Mouse (Mus musculus) hindbrain, postnatal 0 days (tissue): ENCODE results near the gene Fbxo42. TPM values are rescaled to one million over a fixed set of nuclear protein-coding genes. Genes with fewer than 3 reads are reported as not detected.

Source experiments
- ATAC-seq: fragments of 200-750 bp; cut with Nextera tagmentation; 2 replicates; pipeline ENCODE4 v1.8.0; 2017; ENCODE audit warnings: mild to moderate bottlenecking, moderate TSS enrichment, moderate library complexity
- DNase-seq: peaks from one replicate; pipeline ENCODE4 v3.0.0-alpha.2; 2015; ENCODE audit warnings: low spot score
- H3K27ac ChIP-seq: fragments of 300-500 bp; sonication (generic); 2 replicates; pipeline ENCODE4 v1.5.1; 2014; ENCODE audit warnings: mild to moderate bottlenecking
- H3K27me3 ChIP-seq: fragments of 300-500 bp; sonication (generic); 2 replicates; pipeline ENCODE4 v1.6.1; 2014; ENCODE audit warnings: low read length, mixed read lengths; ENCODE audit not compliant: insufficient read depth
- H3K36me3 ChIP-seq: fragments of 300-500 bp; sonication (generic); 2 replicates; pipeline ENCODE4 v1.6.1; 2014; ENCODE audit warnings: low read length, mixed read lengths; ENCODE audit not compliant: insufficient read depth
- H3K4me1 ChIP-seq: fragments of 300-500 bp; sonication (generic); 2 replicates; pipeline ENCODE4 v1.6.1; 2014; ENCODE audit warnings: antibody characterized with exemption, low read length, mixed read lengths; ENCODE audit not compliant: insufficient read depth
- H3K4me2 ChIP-seq: fragments of 300-500 bp; sonication (generic); 2 replicates; pipeline ENCODE4 v1.6.1; 2014; ENCODE audit warnings: low read depth, mild to moderate bottlenecking, low read length, moderate library complexity, mixed read lengths
- H3K4me3 ChIP-seq: fragments of 300-500 bp; sonication (generic); 2 replicates; pipeline ENCODE4 v1.5.1; 2014; ENCODE audit warnings: low read length
- H3K9ac ChIP-seq: fragments of 300-500 bp; sonication (generic); replicated peaks from 2 replicates; pipeline ENCODE4 v1.6.1; 2014; ENCODE audit warnings: mild to moderate bottlenecking, low read length, moderate library complexity, mixed read lengths
- H3K9me3 ChIP-seq: fragments of 300-500 bp; sonication (generic); 2 replicates; pipeline ENCODE4 v1.6.1; 2016; ENCODE audit warnings: low read length, mixed read lengths
- CTCF ChIP-seq: IDR thresholded peaks from 2 replicates; pipeline ENCODE4 v1.5.1; 2016; ENCODE audit warnings: antibody characterized with exemption, control low read depth, low read depth
- WGBS: fragments of 180-500 bp; shearing (Covaris S2); extraction: QIAGEN DNeasy Blood & Tissue Kit; methylation state at CpG from one replicate; pipeline ENCODE4 v1.1.7; 2014; 5-methylcytosine and 5-hydroxymethylcytosine counted together
- polyA plus RNA-seq: library from polyadenylated mRNA; unstranded; fragments of >200 nt; fragmentation: Nextera tagmentation; extraction: Ambion mirVana; gene quantifications from 2 replicates; pipeline ENCODE4 v1.2.1, GENCODE M21; 2015
- total RNA-seq: library from RNA; depleted of rRNA; stranded (reverse); fragments of >200 nt; gene quantifications from 2 replicates; pipeline ENCODE4 v1.2.3, GENCODE M21; 2014; rRNA removed

The Fbxo42 gene
- total and polyA plus RNA-seq, 2 experiments from 2014 or later: 15.5 to 20.8 TPM

- Histone ChIP-seq H3K4me1 (0 out of 2 replicates have a peak, but pooled peaks cover 4% of the 10 kb centered on the region), H3K9ac (no peak overlapping the region), H3K27ac (no peak overlapping the region), H3K4me2 (no peak overlapping the region), H3K27me3 (peaks cover 12% of the 10 kb centered on the region), H3K9me3 (no peaks in the 10 kb centered on the region), H3K4me3 (no peak overlapping the region), H3K36me3 (no peaks in the 10 kb centered on the region)
- no peak for TF ChIP-seq CTCF
- 57% methylated on average over 8 of the region's 8 CpGs for WGBS
- ATAC-seq: no peak
- DNase-seq: no peak
Measured at GRCm38 (mm10) chr4:141251071-141251470, 103.4 kb downstream of the Fbxo42 start.

DNA sequence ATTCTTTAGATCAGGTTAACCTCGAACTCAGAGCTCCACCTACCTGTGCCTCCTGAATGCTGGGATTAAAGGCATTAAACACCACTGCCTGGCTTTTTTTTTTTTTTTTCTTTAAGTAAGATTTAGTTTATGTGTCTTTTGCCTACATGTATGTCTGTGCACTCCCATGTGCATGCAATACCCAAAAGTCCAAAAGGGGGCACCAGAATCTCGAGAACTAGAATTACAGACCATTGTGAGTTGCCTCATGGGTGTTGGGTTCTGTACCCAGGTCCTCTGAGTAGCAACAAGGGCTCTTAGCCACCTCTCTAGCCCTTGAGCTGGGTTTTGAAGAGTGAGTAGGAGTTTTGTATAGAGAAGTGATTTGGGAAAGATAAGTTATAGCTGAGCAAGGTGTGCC, 104.9 kb downstream of the Fbxo42 start:
- Histone ChIP-seq H3K4me3 (no peak overlapping the region), H3K27me3 (peaks cover 9% of the 10 kb centered on the region), H3K9me3 (no peaks in the 10 kb centered on the region), H3K9ac (no peak overlapping the region), H3K4me1 (0 out of 2 replicates have a peak, but pooled peaks cover 3% of the 10 kb centered on the region), H3K27ac (no peak overlapping the region), H3K36me3 (no peaks in the 10 kb centered on the region), H3K4me2 (no peak overlapping the region)
- DNase-seq: no peak
- WGBS: 56% methylated on average over 2 of the region's 2 CpGs
- TF ChIP-seq CTCF: no peak
- ATAC-seq: no peak

Other genes with a start within 250 kb of the Fbxo42 start
- gene Padi2, start 241.6 kb upstream of the Fbxo42 start, total RNA-seq: 5.3 and 5.5 TPM in 2 replicates
- 2.7 and 3.0 TPM in 2 replicates for gene Padi2, start 241.6 kb upstream of the Fbxo42 start, polyA plus RNA-seq
- gene Sdhb, start 186.7 kb upstream of the Fbxo42 start, total RNA-seq: 176 and 217 TPM in 2 replicates
- gene Sdhb, start 186.7 kb upstream of the Fbxo42 start, polyA plus RNA-seq: 583 and 596 TPM in 2 replicates
- gene Atp13a2, start 161.0 kb upstream of the Fbxo42 start, total RNA-seq: 408 and 435 TPM in 2 replicates
- gene Atp13a2, start 161.0 kb upstream of the Fbxo42 start, polyA plus RNA-seq: 151 and 166 TPM in 2 replicates
- gene Mfap2, start 137.5 kb upstream of the Fbxo42 start, total RNA-seq: 20.6 and 42.3 TPM in 2 replicates
- 92.0 and 99.5 TPM in 2 replicates for gene Mfap2, start 137.5 kb upstream of the Fbxo42 start, polyA plus RNA-seq
- 18.7 and 19.7 TPM in 2 replicates for gene Crocc, start 87.4 kb upstream of the Fbxo42 start, total RNA-seq
- 3.8 and 3.9 TPM in 2 replicates for gene Crocc, start 87.4 kb upstream of the Fbxo42 start, polyA plus RNA-seq
- gene Necap2, start 69.6 kb upstream of the Fbxo42 start, total RNA-seq: 52.5 and 67.5 TPM in 2 replicates
- 51.5 and 51.8 TPM in 2 replicates for gene Necap2, start 69.6 kb upstream of the Fbxo42 start, polyA plus RNA-seq
- 0.37 and 0.90 TPM in 2 replicates for gene Spata21, start 59.6 kb upstream of the Fbxo42 start, total RNA-seq
- gene Spata21, start 59.6 kb upstream of the Fbxo42 start, polyA plus RNA-seq: 0.84 and 1.6 TPM in 2 replicates
- gene Szrd1, start 8.1 kb upstream of the Fbxo42 start, total RNA-seq: 58.7 and 68.8 TPM in 2 replicates
- gene Szrd1, start 8.1 kb upstream of the Fbxo42 start, polyA plus RNA-seq: 16.5 and 17.0 TPM in 2 replicates
- gene Rsg1, start 66.0 kb downstream of the Fbxo42 start, total RNA-seq: 2.4 and 8.7 TPM in 2 replicates
- 3.9 and 4.3 TPM in 2 replicates for gene Rsg1, start 66.0 kb downstream of the Fbxo42 start, polyA plus RNA-seq
- gene Arhgef19, start 91.6 kb downstream of the Fbxo42 start, total RNA-seq: 1.2 and 2.3 TPM in 2 replicates
- 1.2 TPM in 2 replicates for gene Arhgef19, start 91.6 kb downstream of the Fbxo42 start, polyA plus RNA-seq
- gene Epha2, start 153.3 kb downstream of the Fbxo42 start, total RNA-seq: 1.6 and 3.5 TPM in 2 replicates
- 0.44 and 0.46 TPM in 2 replicates for gene Epha2, start 153.3 kb downstream of the Fbxo42 start, polyA plus RNA-seq
- gene Fam131c, start 220.3 kb downstream of the Fbxo42 start, total RNA-seq: 95.3 and 103 TPM in 2 replicates
- 41.7 and 46.3 TPM in 2 replicates for gene Fam131c, start 220.3 kb downstream of the Fbxo42 start, polyA plus RNA-seq